Mouse (Mus musculus) limb, embryonic 10.5 days (tissue): ENCODE measurements around the gene Gnas. TPM values are rescaled to one million over a fixed set of nuclear protein-coding genes. Genes with fewer than 3 reads are reported as not detected.

Experiments used
- DNase-seq: peaks from one replicate; pipeline ENCODE4 v3.0.0-alpha.2; 2017; ENCODE audit warnings: low spot score
- H3K27ac ChIP-seq: fragments of 300-500 bp; sonication (generic); 2 replicates; pipeline ENCODE4 v1.5.1; 2016; ENCODE audit warnings: mild to moderate bottlenecking
- H3K27me3 ChIP-seq: fragments of 300-500 bp; sonication (generic); 2 replicates; pipeline ENCODE4 v1.6.1; 2016; ENCODE audit warnings: low read depth, mild to moderate bottlenecking; ENCODE audit not compliant: poor library complexity, severe bottlenecking
- H3K36me3 ChIP-seq: fragments of 300-500 bp; sonication (generic); 2 replicates; pipeline ENCODE4 v1.6.1; 2016; ENCODE audit warnings: mild to moderate bottlenecking, moderate library complexity
- H3K4me1 ChIP-seq: fragments of 300-500 bp; sonication (generic); 2 replicates; pipeline ENCODE4 v1.6.1; 2016
- H3K4me3 ChIP-seq: fragments of 300-500 bp; sonication (generic); 2 replicates; pipeline ENCODE4 v1.5.1; 2016; ENCODE audit warnings: mild to moderate bottlenecking, moderate library complexity
- H3K9me3 ChIP-seq: fragments of 300-500 bp; sonication (generic); replicated peaks from 2 replicates; pipeline ENCODE4 v1.6.1; 2016; ENCODE audit warnings: mild to moderate bottlenecking
- WGBS: fragments of 180-500 bp; shearing (Covaris S2); methylation state at CpG from one replicate; pipeline ENCODE4 v1.1.7; 2016; 5-methylcytosine and 5-hydroxymethylcytosine counted together
- polyA plus RNA-seq: library from polyadenylated mRNA; unstranded; fragments of >200 nt; fragmentation: Nextera tagmentation; extraction: Ambion mirVana; gene quantifications from 2 replicates; pipeline ENCODE4 v1.2.1, GENCODE M21; 2016

Gene Gnas
- polyA plus RNA-seq, 1 experiment from 2014 or later: 1,269 TPM

DNA sequence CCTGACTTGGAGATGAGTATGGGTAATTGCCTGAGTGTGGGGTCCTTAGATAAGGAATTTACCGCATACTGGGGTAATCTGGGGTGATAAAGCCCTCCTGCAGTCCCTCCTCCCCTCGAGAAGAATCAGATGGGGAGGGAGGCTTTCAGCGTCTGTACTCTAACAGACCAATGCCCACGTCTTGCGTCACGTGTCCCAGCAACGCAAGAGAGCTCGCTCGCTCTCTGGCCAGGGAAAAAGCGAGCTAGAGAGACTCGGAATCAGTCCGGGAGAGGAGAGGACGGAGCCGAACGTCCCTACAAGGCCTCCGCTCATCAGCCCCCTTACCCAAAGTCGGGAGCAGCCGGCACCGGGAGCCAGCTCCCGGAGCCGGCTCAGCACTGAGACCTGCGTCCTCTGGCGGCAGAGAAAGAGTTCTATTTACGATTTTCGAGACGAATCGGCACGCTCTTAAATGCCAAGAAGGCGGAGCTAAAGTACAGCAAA is 13.0 kb downstream of the Gnas start:
- Histone ChIP-seq H3K27ac (no peak overlapping the region), H3K27me3 (peaks cover 42% of the 10 kb centered on the region), H3K4me3 (peak overlapping the region; percentile 68; the same call in 1 of the 2 replicates), H3K4me1 (peaks cover 41% of the 10 kb centered on the region), H3K36me3 (peaks cover 31% of the 10 kb centered on the region), H3K9me3 (peaks cover 40% of the 10 kb centered on the region)
- peak; percentile 56 for DNase-seq
- 49% methylated on average over 29 of the region's 29 CpGs for WGBS

DNA sequence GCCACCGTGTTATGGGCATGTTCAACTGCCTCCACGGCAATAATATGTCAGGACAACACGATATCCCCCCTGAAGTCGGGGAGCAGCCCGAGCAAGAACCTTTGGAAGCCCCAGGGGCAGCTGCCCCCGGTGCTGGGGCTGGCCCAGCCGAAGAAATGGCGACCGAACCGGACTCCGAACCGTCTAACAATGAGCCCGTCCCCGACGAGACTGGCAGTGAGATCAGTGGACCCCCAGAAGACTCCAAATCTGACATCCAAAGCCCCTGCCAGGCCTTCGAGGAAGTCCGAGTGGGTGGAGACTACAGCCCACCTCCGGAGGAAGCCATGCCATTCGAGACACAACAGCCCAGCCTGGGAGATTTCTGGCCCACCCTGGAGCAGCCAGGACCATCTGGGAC is 13.7 kb downstream of the Gnas start:
- H3K36me3 ChIP-seq: peaks cover 24% of the 10 kb centered on the region
- 63% methylated on average over 19 of the region's 19 CpGs for WGBS
- peaks cover 42% of the 10 kb centered on the region for H3K27me3 ChIP-seq
- H3K4me1 ChIP-seq: peaks cover 34% of the 10 kb centered on the region
- H3K27ac ChIP-seq: no peak overlapping the region
- peaks cover 40% of the 10 kb centered on the region for H3K9me3 ChIP-seq
- DNase-seq: no peak
- H3K4me3 ChIP-seq: 0 out of 2 replicates have a peak overlapping the region, but pooled peaks have one; percentile 52

DNA sequence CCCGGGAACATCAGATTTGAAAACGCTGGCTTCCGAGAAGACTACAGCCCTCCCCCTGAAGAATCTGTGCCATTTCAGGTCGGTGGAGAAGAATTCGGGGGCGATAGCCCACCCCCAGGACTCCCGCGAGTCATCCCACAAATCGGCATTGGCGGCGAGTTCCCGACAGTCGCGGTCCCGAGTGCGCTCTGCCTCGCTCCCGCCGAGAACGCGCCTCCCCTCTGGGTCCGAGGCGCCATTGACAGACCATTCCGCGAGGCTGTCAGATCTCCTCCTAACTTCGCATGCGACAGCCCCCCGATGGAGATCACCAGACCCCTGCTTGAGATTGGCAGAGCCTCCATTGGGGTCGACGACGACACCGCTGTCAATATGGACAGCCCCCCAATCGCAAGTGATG is 14.4 kb downstream of the Gnas start:
- no peak overlapping the region for H3K27ac ChIP-seq
- H3K4me3 ChIP-seq: peak overlapping the region; percentile 52
- H3K4me1 ChIP-seq: peaks cover 28% of the 10 kb centered on the region
- H3K9me3 ChIP-seq: peaks cover 40% of the 10 kb centered on the region
- H3K36me3 ChIP-seq: peaks cover 18% of the 10 kb centered on the region
- WGBS: 53% methylated on average over 33 of the region's 33 CpGs
- no peak for DNase-seq
- H3K27me3 ChIP-seq: peaks cover 42% of the 10 kb centered on the region

DNA sequence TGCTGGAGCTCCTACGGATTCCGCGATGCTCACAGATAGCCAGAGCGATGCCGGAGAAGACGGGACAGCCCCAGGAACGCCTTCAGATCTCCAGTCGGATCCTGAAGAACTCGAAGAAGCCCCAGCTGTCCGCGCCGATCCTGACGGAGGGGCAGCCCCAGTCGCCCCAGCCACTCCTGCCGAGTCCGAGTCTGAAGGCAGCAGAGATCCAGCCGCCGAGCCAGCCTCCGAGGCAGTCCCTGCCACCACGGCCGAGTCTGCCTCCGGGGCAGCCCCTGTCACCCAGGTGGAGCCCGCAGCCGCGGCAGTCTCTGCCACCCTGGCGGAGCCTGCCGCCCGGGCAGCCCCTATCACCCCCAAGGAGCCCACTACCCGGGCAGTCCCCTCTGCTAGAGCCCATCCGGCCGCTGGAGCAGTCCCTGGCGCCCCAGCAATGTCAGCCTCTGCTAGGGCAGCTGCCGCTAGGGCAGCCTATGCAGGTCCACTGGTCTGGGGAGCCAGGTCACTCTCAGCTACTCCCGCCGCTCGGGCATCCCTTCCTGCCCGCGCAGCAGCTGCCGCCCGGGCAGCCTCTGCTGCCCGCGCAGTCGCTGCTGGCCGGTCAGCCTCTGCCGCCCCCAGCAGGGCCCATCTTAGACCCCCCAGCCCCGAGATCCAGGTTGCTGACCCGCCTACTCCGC is 15.1 kb downstream of the Gnas start:
- H3K4me3 ChIP-seq: peak overlapping the region; percentile 52
- peaks cover 40% of the 10 kb centered on the region for H3K9me3 ChIP-seq
- peaks cover 16% of the 10 kb centered on the region for H3K36me3 ChIP-seq
- H3K4me1 ChIP-seq: peaks cover 26% of the 10 kb centered on the region
- H3K27me3 ChIP-seq: peaks cover 42% of the 10 kb centered on the region
- DNase-seq: peak; percentile 52
- WGBS: 46% methylated on average over 48 of the region's 48 CpGs
- H3K27ac ChIP-seq: no peak overlapping the region

DNA sequence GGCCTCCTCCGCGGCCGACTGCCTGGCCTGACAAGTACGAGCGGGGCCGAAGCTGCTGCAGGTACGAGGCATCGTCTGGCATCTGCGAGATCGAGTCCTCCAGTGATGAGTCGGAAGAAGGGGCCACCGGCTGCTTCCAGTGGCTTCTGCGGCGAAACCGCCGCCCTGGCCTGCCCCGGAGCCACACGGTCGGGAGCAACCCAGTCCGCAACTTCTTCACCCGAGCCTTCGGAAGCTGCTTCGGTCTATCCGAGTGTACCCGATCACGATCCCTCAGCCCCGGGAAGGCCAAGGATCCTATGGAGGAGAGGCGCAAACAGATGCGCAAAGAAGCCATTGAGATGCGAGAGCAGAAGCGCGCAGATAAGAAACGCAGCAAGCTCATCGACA is 15.6 kb downstream of the Gnas start:
- H3K9me3 ChIP-seq: peaks cover 39% of the 10 kb centered on the region
- H3K4me1 ChIP-seq: peaks cover 26% of the 10 kb centered on the region
- H3K27me3 ChIP-seq: peaks cover 42% of the 10 kb centered on the region
- 49% methylated on average over 34 of the region's 34 CpGs for WGBS
- peaks cover 16% of the 10 kb centered on the region for H3K36me3 ChIP-seq
- peak overlapping the region; percentile 52 for H3K4me3 ChIP-seq
- no peak overlapping the region for H3K27ac ChIP-seq
- DNase-seq: peak; percentile 50

DNA sequence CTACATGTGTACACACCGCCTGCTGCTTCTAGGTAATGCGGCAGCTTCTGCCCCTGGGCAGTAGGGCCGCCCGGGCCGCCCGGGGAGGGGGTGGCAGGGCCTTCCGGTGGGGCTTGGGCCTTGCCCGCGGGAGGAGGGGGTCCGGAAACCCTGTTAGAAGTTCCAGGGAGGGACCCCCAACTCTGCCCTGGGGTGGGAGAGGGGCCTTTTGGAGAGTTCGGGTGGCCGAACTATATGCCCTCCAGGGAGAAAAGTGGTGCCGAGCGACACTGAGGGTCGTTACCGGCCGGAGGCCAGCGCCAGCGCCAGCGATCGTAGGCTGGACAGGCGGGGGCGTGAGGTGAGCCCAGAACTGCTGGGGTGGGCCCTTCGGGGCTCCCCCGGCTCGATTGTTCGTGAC is 16.1 kb downstream of the Gnas start:
- DNase-seq: peak; percentile 39
- Histone ChIP-seq H3K4me1 (peaks cover 26% of the 10 kb centered on the region), H3K27ac (peak overlapping the region; percentile 32; the same call in 1 of the 2 replicates), H3K36me3 (peaks cover 16% of the 10 kb centered on the region), H3K4me3 (peak overlapping the region; percentile 52), H3K27me3 (peaks cover 42% of the 10 kb centered on the region), H3K9me3 (peaks cover 35% of the 10 kb centered on the region)
- 63% methylated on average over 27 of the region's 27 CpGs for WGBS

DNA sequence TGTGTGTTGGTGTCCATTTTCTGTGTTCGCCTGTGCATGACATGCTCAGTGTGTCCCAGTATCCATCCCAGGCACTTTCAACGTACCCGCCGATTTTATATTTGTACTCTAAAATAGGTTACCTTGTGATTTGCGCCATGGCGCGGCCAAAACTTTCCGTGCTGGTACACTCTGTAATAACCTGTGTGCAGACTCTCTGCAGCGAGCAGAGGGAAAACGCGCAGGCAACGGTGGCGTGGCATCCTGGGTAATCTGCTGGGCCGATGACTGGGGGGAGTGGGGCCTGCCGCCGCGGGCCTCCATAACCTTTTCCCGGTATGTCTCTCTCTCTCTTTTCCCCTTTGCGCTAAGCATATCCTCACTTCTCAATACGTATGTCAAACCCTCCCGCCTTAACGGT is 16.5 kb downstream of the Gnas start:
- Histone ChIP-seq H3K4me3 (peak overlapping the region; percentile 52), H3K36me3 (peaks cover 16% of the 10 kb centered on the region), H3K9me3 (peaks cover 32% of the 10 kb centered on the region), H3K4me1 (peaks cover 29% of the 10 kb centered on the region), H3K27ac (peak overlapping the region; percentile 32; the same call in 1 of the 2 replicates), H3K27me3 (peaks cover 42% of the 10 kb centered on the region)
- no peak for DNase-seq
- 52% methylated on average over 22 of the region's 22 CpGs for WGBS

DNA sequence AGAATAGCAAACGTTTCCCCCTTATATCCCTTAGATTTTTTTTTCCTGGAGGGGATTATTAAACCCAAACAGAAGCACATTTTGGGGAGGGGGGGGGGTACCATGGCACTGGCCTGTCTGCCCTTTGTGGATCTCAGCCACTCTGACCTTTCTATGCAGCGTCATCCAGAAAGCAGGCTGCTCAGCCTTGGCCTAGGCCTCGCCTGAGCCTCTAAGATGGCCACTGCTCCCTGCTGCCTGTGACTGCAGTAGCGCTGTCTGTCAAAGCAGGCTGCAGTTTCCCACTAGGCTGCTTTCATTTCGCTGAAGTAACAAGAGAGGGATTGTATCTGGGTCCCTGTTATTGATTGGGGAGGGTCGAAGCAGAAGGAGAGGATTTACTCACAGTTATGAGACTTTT is 18.4 kb downstream of the Gnas start:
- Histone ChIP-seq H3K4me3 (no peak overlapping the region), H3K36me3 (peaks cover 16% of the 10 kb centered on the region), H3K27me3 (peaks cover 36% of the 10 kb centered on the region), H3K27ac (no peak overlapping the region), H3K4me1 (peaks cover 33% of the 10 kb centered on the region), H3K9me3 (peaks cover 27% of the 10 kb centered on the region)
- WGBS: 55% methylated on average over 6 of the region's 6 CpGs
- DNase-seq: no peak

DNA sequence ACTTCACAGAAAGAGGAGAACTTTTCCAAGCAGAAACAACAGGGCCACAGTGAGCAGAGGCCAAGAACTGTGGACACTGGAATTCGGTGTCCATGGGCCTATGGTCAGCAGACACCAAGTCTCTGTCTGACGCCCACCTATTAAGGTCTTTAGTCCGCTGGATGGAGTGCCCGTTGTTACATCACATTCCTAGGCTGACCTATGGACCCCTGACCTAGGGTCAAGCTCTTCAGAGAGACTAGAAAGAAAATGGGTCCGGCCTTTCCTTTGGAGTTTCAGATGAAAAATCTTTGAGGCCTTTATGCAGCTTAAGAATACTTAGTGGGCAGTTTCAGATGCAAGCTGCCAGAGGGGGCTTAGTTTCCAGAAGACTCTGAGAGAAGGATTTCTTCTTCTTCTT is 21.5 kb downstream of the Gnas start:
- no peaks in the 10 kb centered on the region for H3K9me3 ChIP-seq
- no peak for DNase-seq
- H3K4me3 ChIP-seq: no peak overlapping the region
- H3K27ac ChIP-seq: no peak overlapping the region
- peaks cover 7% of the 10 kb centered on the region for H3K4me1 ChIP-seq
- 5% methylated on average over 5 of the region's 5 CpGs for WGBS
- H3K36me3 ChIP-seq: no peaks in the 10 kb centered on the region
- peaks cover 4% of the 10 kb centered on the region; the same call in 1 of the 2 replicates for H3K27me3 ChIP-seq

DNA sequence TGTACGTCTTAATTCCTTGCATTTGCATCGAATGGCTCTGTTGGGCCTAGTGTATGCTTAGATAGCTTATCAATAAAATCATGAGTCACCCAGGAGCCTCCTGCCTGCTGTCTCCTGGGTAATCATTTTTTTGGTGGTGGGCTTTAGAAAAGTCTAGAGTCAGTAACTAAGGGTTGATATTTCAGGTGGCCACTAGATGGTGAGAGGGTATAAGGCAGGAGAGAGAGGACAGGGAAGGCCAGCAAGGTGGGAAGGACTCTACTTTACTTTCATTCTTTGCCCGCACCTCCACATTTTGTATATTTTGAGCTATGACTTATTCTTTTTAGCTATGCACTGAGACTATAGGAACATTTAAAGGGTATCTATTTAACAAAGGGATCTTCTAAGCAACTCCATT is 23.8 kb downstream of the Gnas start:
- H3K27ac ChIP-seq: no peak overlapping the region
- H3K36me3 ChIP-seq: no peaks in the 10 kb centered on the region
- WGBS: 86% methylated on average over 3 of the region's 3 CpGs
- H3K4me3 ChIP-seq: no peak overlapping the region
- DNase-seq: peak; percentile 17
- peaks cover 21% of the 10 kb centered on the region for H3K4me1 ChIP-seq
- H3K9me3 ChIP-seq: no peaks in the 10 kb centered on the region
- no peaks in the 10 kb centered on the region for H3K27me3 ChIP-seq

DNA sequence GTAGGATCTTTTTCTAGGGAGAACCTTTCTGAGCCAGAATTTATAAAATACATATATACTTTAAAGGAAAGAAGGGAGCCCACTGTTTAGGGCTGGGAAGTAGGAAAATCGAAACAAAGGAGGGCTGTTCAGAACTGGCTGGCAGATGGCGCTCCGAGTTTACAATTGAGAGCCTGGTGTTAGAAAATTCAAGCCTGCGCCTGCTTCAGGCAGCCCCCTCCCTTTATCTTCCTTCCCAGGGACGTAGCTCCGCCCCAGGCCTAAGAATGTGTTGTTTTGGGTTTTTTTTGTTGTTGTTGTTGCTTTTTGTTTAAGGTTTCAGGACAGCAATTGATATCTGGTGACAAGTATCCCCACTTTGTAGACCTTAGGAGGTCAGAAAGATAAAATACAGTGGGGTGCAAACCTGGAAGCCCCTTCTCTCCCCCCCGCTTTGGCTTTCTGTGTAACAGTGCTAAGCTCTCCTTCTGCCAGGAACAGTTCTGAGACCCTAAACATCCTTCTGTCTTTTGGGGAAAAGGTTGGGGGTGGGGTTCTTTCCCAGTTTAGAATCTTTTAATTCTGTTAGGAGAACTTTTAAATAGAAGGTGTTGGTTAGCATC is 26.9 kb downstream of the Gnas start:
- H3K4me1 ChIP-seq: peaks cover 17% of the 10 kb centered on the region
- 14% methylated on average over 7 of the region's 7 CpGs for WGBS
- peak overlapping the region; percentile 77 for H3K27ac ChIP-seq
- H3K36me3 ChIP-seq: no peaks in the 10 kb centered on the region
- H3K27me3 ChIP-seq: no peaks in the 10 kb centered on the region
- H3K4me3 ChIP-seq: no peak overlapping the region
- H3K9me3 ChIP-seq: no peaks in the 10 kb centered on the region
- peak; percentile 76 for DNase-seq

DNA sequence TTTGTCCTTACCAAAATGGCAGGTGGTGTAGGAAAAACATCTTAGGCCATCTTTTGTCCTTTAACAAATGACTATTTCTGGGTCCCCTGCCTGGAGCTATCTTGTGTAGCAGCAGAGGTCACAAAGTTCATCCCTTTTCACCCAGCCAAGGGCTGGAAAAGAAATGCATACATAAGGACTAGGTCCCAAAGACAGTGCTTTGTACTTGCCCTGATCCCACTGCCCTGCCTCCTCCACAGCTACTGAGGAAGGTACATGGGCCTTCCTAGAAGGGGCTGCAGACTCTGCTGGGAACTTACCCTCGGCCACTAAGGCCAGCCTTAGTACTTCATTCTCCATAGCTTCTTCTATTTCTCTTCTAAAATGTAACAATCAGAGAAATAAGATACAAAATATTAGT is 27.5 kb downstream of the Gnas start:
- no peak for DNase-seq
- no peaks in the 10 kb centered on the region for H3K9me3 ChIP-seq
- WGBS: 86% methylated on average over 1 of the region's 1 CpGs

DNA sequence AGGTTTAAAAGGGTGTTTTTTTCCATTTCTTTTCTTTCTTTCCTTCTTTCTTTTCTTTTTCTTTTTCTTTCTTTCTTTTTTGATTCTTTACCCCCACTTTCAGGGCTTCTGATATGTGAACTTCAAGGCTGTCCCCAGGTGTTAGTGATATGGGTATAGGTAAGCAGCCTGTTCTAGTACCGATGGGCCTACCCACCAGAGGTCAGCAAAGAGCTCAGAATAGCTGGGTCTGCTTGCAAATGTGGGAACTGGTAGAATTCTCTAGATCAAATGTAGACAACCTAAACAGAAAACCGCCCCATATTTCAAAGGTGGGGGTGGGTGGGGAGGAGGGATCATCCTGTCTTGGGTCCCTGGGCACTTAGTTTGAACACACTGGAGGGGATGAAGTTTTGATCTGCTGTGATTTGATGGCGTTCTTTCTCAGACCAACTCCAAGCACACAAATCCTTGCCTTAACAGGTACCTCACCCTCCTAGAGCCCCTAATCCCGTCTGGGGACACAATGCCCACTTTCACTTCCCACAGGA is 28.1 kb downstream of the Gnas start:
- H3K36me3 ChIP-seq: no peaks in the 10 kb centered on the region
- 36% methylated on average over 4 of the region's 4 CpGs for WGBS
- H3K27me3 ChIP-seq: no peaks in the 10 kb centered on the region
- peak overlapping the region; percentile 62 for H3K27ac ChIP-seq
- H3K4me3 ChIP-seq: no peak overlapping the region
- peaks cover 17% of the 10 kb centered on the region for H3K4me1 ChIP-seq
- no peaks in the 10 kb centered on the region for H3K9me3 ChIP-seq
- peak; percentile 85 for DNase-seq

More for the DNA sequence above, 27.5 kb downstream of the Gnas start:
- no peaks in the 10 kb centered on the region for H3K36me3 ChIP-seq
- peak overlapping the region; percentile 59 for H3K27ac ChIP-seq
- no peak overlapping the region for H3K4me3 ChIP-seq
- H3K4me1 ChIP-seq: peaks cover 17% of the 10 kb centered on the region
- no peaks in the 10 kb centered on the region for H3K27me3 ChIP-seq
